Mouse (Mus musculus): ENCODE results near the gene Itih3.

The Itih3 gene

GRCm38 (mm10) chr14:30861421-30862125 lies 62.0 kb downstream of the Itih3 start:
- no peak for DNase-seq (ENCODE audit: low spot score in 2 of 2)

Measured in urinary bladder, postnatal 36 days (tissue).